Mouse (Mus musculus) hindbrain, embryonic 12.5 days (tissue): ENCODE measurements around the gene Pou2f2. TPM values are rescaled to one million over a fixed set of nuclear protein-coding genes. Genes with fewer than 3 reads are reported as not detected.

ENCODE experiments used
- ATAC-seq: fragments of 200-750 bp; cut with Nextera tagmentation; 2 replicates; pipeline ENCODE4 v1.8.0; 2017; ENCODE audit warnings: moderate TSS enrichment; ENCODE audit not compliant: low FRiP score
- H3K27ac ChIP-seq: fragments of 300-500 bp; sonication (generic); 2 replicates; pipeline ENCODE4 v1.5.1; 2016; ENCODE audit warnings: mild to moderate bottlenecking
- H3K27me3 ChIP-seq: fragments of 300-500 bp; sonication (generic); 2 replicates; pipeline ENCODE4 v1.6.1; 2016; ENCODE audit warnings: mild to moderate bottlenecking
- H3K36me3 ChIP-seq: fragments of 300-500 bp; sonication (generic); 2 replicates; pipeline ENCODE4 v1.6.1; 2016; ENCODE audit warnings: mild to moderate bottlenecking
- H3K4me1 ChIP-seq: fragments of 300-500 bp; sonication (generic); 2 replicates; pipeline ENCODE4 v1.6.1; 2016
- H3K4me2 ChIP-seq: fragments of 300-500 bp; sonication (generic); replicated peaks from 2 replicates; pipeline ENCODE4 v1.6.1; 2016; ENCODE audit warnings: mild to moderate bottlenecking
- H3K4me3 ChIP-seq: fragments of 300-500 bp; sonication (generic); 2 replicates; pipeline ENCODE4 v1.5.1; 2016; ENCODE audit warnings: mild to moderate bottlenecking
- H3K9ac ChIP-seq: fragments of 300-500 bp; sonication (generic); 2 replicates; pipeline ENCODE4 v1.6.1; 2016; ENCODE audit warnings: mild to moderate bottlenecking, moderate library complexity
- H3K9me3 ChIP-seq: fragments of 300-500 bp; sonication (generic); replicated peaks from 2 replicates; pipeline ENCODE4 v1.6.1; 2016; ENCODE audit warnings: mild to moderate bottlenecking
- WGBS: fragments of 180-500 bp; shearing (Covaris S2); methylation state at CpG from one replicate; pipeline ENCODE4 v1.1.7; 2016; 5-methylcytosine and 5-hydroxymethylcytosine counted together
- polyA plus RNA-seq: library from polyadenylated mRNA; unstranded; fragments of >200 nt; fragmentation: Nextera tagmentation; extraction: Ambion mirVana; gene quantifications from 2 replicates; pipeline ENCODE4 v1.2.1, GENCODE M21; 2016

Gene Pou2f2
- polyA plus RNA-seq, 1 experiment from 2014 or later: 38.6 TPM

DNA sequence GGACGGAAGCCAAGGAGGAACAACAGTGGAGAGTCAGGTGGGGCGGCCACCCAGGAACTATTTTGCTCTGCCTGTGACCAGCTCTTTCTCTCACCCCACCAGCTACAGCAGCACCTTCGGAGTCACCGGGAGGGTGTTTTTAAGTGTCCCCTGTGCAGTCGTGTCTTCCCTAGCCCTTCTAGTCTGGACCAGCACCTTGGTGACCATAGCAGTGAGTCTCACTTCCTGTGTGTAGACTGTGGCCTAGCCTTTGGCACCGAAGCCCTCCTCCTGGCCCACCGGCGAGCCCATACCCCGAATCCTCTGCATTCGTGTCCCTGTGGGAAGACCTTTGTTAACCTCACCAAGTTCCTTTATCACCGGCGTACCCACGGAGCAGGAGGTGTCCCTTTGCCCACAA, 99.1 kb downstream of the Pou2f2 start:
- H3K9me3 ChIP-seq: no peaks in the 10 kb centered on the region
- H3K27ac ChIP-seq: no peak overlapping the region

GRCm38 (mm10) chr7:25079496-25080026, 100.0 kb downstream of the Pou2f2 start:
- 78% methylated on average over 12 of the region's 12 CpGs for WGBS
- no peaks in the 10 kb centered on the region for H3K9me3 ChIP-seq
- no peak for ATAC-seq
- peaks cover 50% of the 10 kb centered on the region for H3K36me3 ChIP-seq
- H3K27ac ChIP-seq: no peak overlapping the region
- no peak overlapping the region for H3K9ac ChIP-seq
- no peaks in the 10 kb centered on the region for H3K27me3 ChIP-seq
- H3K4me2 ChIP-seq: no peak overlapping the region
- H3K4me1 ChIP-seq: peaks cover 29% of the 10 kb centered on the region
- H3K4me3 ChIP-seq: no peak overlapping the region

More for the DNA sequence above, 99.1 kb downstream of the Pou2f2 start:
- 94% methylated on average over 13 of the region's 13 CpGs for WGBS
- ATAC-seq: no peak
- H3K36me3 ChIP-seq: peaks cover 59% of the 10 kb centered on the region
- no peak overlapping the region for H3K4me2 ChIP-seq
- peaks cover 34% of the 10 kb centered on the region for H3K4me1 ChIP-seq
- H3K27me3 ChIP-seq: no peaks in the 10 kb centered on the region
- H3K9ac ChIP-seq: no peak overlapping the region
- no peak overlapping the region for H3K4me3 ChIP-seq

GRCm38 (mm10) chr7:25077414-25077755, 102.1 kb downstream of the Pou2f2 start:
- Histone ChIP-seq H3K27ac (peak overlapping the region; percentile 97), H3K9ac (peak overlapping the region; percentile 98), H3K4me1 (peaks cover 42% of the 10 kb centered on the region), H3K9me3 (no peaks in the 10 kb centered on the region), H3K36me3 (peaks cover 31% of the 10 kb centered on the region), H3K27me3 (no peaks in the 10 kb centered on the region), H3K4me2 (peak overlapping the region; percentile 82), H3K4me3 (peak overlapping the region; percentile 95)
- ATAC-seq: peak; percentile 62
- under 1% methylated on average over 30 of the region's 33 CpGs for WGBS

- peak overlapping the region; percentile 82 for H3K4me2 ChIP-seq
- H3K27ac ChIP-seq: peak overlapping the region; percentile 97
- peak; percentile 97 for ATAC-seq
- no peaks in the 10 kb centered on the region for H3K27me3 ChIP-seq
- H3K36me3 ChIP-seq: peaks cover 26% of the 10 kb centered on the region
- H3K4me3 ChIP-seq: peak overlapping the region; percentile 95
- under 1% methylated on average over 55 of the region's 56 CpGs for WGBS
- no peaks in the 10 kb centered on the region for H3K9me3 ChIP-seq
- peak overlapping the region; percentile 98 for H3K9ac ChIP-seq
- peaks cover 44% of the 10 kb centered on the region for H3K4me1 ChIP-seq
Measured at GRCm38 (mm10) chr7:25076663-25077413, 102.7 kb downstream of the Pou2f2 start.

GRCm38 (mm10) chr7:25076296-25076662, 103.2 kb downstream of the Pou2f2 start:
- Histone ChIP-seq H3K4me1 (peaks cover 49% of the 10 kb centered on the region), H3K9ac (peak overlapping the region; percentile 61), H3K4me2 (peak overlapping the region; percentile 82), H3K4me3 (peak overlapping the region; percentile 95), H3K9me3 (no peaks in the 10 kb centered on the region), H3K36me3 (peaks cover 20% of the 10 kb centered on the region), H3K27me3 (no peaks in the 10 kb centered on the region), H3K27ac (peak overlapping the region; percentile 92)
- 19% methylated on average over 7 of the region's 7 CpGs for WGBS
- ATAC-seq: no peak

DNA sequence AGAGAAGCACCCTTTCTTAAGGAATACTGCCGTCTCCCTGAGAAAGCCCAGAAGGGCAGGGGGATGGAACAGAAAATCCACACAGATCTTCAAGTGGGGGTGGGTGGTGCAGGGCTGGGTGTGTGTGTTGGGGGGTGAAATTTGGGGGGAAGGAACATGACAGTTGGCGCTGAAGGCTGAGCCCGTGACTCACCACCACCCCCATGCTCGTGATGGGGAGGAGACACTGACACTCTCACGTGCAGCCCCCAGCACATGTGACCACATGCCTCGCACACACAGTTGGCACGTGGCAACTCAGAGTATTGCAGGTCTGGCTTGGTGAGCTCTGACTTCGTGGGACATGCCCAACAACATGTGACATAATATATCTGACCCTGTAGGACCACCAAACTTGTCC, 105.6 kb downstream of the Pou2f2 start:
- Histone ChIP-seq H3K27me3 (no peaks in the 10 kb centered on the region), H3K4me2 (0 out of 2 replicates have a peak overlapping the region, but pooled peaks have one; percentile 94), H3K9ac (no peak overlapping the region), H3K36me3 (no peaks in the 10 kb centered on the region), H3K9me3 (no peaks in the 10 kb centered on the region), H3K27ac (peak overlapping the region; percentile 95), H3K4me1 (peaks cover 65% of the 10 kb centered on the region), H3K4me3 (0 out of 2 replicates have a peak overlapping the region, but pooled peaks have one; percentile 79)
- 89% methylated on average over 8 of the region's 8 CpGs for WGBS
- no peak for ATAC-seq

DNA sequence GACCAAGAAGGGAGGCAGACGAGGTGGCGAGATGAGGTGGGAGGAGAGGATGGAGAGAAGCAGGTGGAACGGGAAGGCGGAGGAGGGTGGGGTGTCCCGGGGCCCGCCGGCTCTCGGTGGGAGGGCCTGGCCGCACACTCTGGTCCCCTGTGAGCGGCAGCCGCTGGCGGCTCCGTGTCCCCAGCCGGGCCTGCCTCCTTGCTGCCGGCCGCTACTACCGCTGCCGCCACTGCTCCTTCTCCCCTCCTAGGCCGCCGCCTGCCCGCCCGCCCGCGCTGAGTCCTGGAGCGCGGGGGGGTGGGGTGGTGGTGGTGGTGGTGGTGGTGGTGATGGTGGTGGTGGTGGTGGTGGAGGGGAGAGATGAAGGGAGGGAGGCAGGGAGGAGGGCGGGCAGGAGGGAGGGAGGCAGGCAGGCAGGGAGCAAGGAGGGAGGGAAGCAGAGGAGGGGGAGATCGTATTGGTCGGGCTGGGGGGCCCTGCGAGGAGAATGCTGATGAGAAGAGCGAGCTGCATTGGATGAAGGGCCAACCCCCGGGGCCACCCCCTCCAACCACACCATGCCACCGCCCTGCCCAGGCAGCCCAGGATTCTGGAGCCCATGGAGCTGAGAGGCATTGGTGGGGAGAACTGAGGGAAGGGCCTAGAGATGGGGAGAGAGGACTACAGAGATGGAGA, 106.7 kb downstream of the Pou2f2 start:
- H3K4me2 ChIP-seq: peak overlapping the region; percentile 94
- WGBS: 0% methylated on average over 20 of the region's 33 CpGs
- H3K9ac ChIP-seq: peak overlapping the region; percentile 93
- ATAC-seq: peak; percentile 23
- H3K9me3 ChIP-seq: no peaks in the 10 kb centered on the region
- peaks cover 65% of the 10 kb centered on the region for H3K4me1 ChIP-seq
- peak overlapping the region; percentile 95 for H3K27ac ChIP-seq
- peaks cover 7% of the 10 kb centered on the region for H3K36me3 ChIP-seq
- no peaks in the 10 kb centered on the region for H3K27me3 ChIP-seq
- H3K4me3 ChIP-seq: peak overlapping the region; percentile 79

DNA sequence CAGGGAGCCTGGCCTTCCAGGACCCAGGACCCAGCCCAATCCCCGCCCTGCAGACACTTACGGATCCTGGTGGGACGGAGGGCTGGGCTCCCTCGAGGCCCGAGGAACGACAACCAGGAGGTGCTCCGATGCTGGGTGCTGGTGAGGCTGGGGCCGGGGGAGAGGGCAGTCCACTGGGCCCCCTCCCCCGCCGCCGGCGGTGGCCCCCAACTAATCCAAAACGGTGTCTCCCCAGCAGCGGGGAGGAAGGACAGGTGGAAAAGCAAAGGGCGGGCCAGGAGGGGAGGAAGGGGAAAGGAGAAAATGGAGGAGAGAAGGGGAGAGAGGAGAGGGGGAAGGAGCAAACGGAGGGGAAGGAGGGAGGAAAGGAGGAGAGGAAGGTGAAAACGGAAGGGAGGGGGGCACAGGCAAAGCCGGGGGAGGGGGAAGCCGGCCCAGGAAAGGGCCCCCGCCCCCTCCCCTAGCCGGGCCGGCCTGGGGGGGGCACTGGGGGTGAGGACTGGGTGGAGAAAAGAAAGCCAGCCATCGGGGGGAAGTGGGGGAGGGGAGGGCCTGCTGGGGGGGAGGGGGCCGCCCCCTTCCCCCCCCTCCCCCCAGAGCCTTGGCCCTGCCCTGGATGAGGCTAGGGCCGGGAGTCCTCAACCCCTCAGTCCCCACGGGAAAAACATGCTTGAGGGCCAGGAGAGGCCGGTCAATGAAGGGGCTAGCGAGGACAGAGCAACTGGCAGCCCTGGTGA, 107.4 kb downstream of the Pou2f2 start, which contains the start of the genes Grik5 and Zfp574:
Gene Grik5 (minus strand): TSS at position 368 of the 737 bp plus-strand sequence.
Gene Zfp574 (plus strand): TSS at position 589 of the 737 bp plus-strand sequence.
- H3K4me2 ChIP-seq: peak within 1 kb of the TSS; percentile 94
- H3K4me3 ChIP-seq: peak within 1 kb of the TSS; percentile 79
- H3K27ac ChIP-seq: peak within 1 kb of the TSS; percentile 95
- no peaks in the 10 kb centered on the region for H3K27me3 ChIP-seq
- peaks cover 65% of the 10 kb centered on the region for H3K4me1 ChIP-seq
- H3K9ac ChIP-seq: peak within 1 kb of the TSS; percentile 93
- no peak for ATAC-seq
- H3K9me3 ChIP-seq: no peaks in the 10 kb centered on the region
- WGBS: 1% methylated on average over 20 of the region's 28 CpGs
- peaks cover 14% of the 10 kb centered on the region for H3K36me3 ChIP-seq

GRCm38 (mm10) chr7:25068724-25069123, 110.8 kb downstream of the Pou2f2 start:
- H3K4me3 ChIP-seq: no peak overlapping the region
- peak; percentile 39; the same call in 1 of the 2 replicates for ATAC-seq
- peak overlapping the region; percentile 93; the same call in 1 of the 2 replicates for H3K9ac ChIP-seq
- H3K27me3 ChIP-seq: no peaks in the 10 kb centered on the region
- H3K4me1 ChIP-seq: peaks cover 52% of the 10 kb centered on the region
- peak overlapping the region; percentile 62 for H3K27ac ChIP-seq
- peak overlapping the region; percentile 94 for H3K4me2 ChIP-seq
- H3K9me3 ChIP-seq: no peaks in the 10 kb centered on the region
- WGBS: 4% methylated on average over 2 of the region's 2 CpGs
- peaks cover 43% of the 10 kb centered on the region for H3K36me3 ChIP-seq

GRCm38 (mm10) chr7:25067909-25068656, 111.4 kb downstream of the Pou2f2 start:
- Histone ChIP-seq H3K9me3 (no peaks in the 10 kb centered on the region), H3K36me3 (peaks cover 50% of the 10 kb centered on the region), H3K9ac (peak overlapping the region; percentile 15; the same call in 1 of the 2 replicates), H3K27ac (peak overlapping the region; percentile 60; the same call in 1 of the 2 replicates), H3K4me1 (peaks cover 45% of the 10 kb centered on the region), H3K4me3 (no peak overlapping the region; the same call in 1 of the 2 replicates), H3K27me3 (no peaks in the 10 kb centered on the region), H3K4me2 (peak overlapping the region; percentile 94)
- WGBS: 86% methylated on average over 22 of the region's 22 CpGs
- no peak for ATAC-seq

DNA sequence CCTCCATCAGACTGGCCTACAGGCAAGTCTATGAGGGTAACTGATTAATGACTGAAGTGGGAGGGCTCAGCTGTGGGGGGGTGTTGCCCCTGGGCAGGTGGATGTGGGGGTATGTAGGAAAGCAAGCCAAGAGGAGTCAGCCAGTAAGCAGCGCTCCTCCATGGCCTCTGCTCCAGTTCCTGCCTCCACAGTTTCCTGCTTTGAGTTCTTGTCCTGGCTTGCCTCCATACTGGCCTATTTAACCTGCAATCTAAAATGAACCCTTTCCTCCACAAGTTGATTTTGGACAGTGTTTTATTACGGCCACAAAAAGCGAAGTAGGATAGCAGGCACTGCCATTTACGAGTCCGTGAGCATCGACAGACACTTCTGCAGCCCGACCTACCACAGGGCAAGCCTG, 112.2 kb downstream of the Pou2f2 start:
- no peak overlapping the region for H3K27ac ChIP-seq
- no peak overlapping the region for H3K4me2 ChIP-seq
- no peaks in the 10 kb centered on the region for H3K9me3 ChIP-seq
- ATAC-seq: no peak
- no peak overlapping the region for H3K4me3 ChIP-seq
- no peaks in the 10 kb centered on the region for H3K27me3 ChIP-seq
- peaks cover 42% of the 10 kb centered on the region for H3K4me1 ChIP-seq
- H3K9ac ChIP-seq: no peak overlapping the region
- H3K36me3 ChIP-seq: peaks cover 57% of the 10 kb centered on the region
- 96% methylated on average over 7 of the region's 7 CpGs for WGBS
